Mouse (Mus musculus): Measurements from ENCODE around the gene P4ha1.

GRCm38 (mm10) chr10:59416623-59417022, 93.5 kb downstream of the P4ha1 start:
- TF ChIP-seq EP300 (optimal IDR thresholded peaks at IDR 0.05) (no peak), CTCF (IDR thresholded peaks at IDR 0.05; ENCODE audit: low read depth) (no peak)

Measured in stomach, postnatal 0 days (tissue).